Mouse (Mus musculus): ENCODE data around the gene Wdr48.

GRCm38 (mm10) chr9:119852347-119853030 is 42.2 kb upstream of the Wdr48 start:
- TF ChIP-seq CTCF (IDR thresholded peaks at IDR 0.05; ENCODE audit: borderline replicate concordance, insufficient read depth, low read depth, low read length) = no peak
- TF ChIP-seq POLR2A (IDR thresholded peaks at IDR 0.05; ENCODE audit: borderline replicate concordance, insufficient read depth, low read length) = no peak

All from cerebellum, adult 2 months (tissue).